Mouse (Mus musculus) 3T3-L1 (cell line): ENCODE results near the gene Calcb.
A peak's percentile ranks its signal among the peaks of the same experiment; 100 is the strongest.

ENCODE experiments used
- DNase-seq: peaks from one replicate; pipeline ENCODE4 v3.0.0-alpha.2; 2015; ENCODE audit warnings: low read depth, low spot score

The Calcb gene

GRCm38 (mm10) chr7:114753471-114753870, 35.0 kb downstream of the Calcb start:
- DNase-seq, result no peak

DNA sequence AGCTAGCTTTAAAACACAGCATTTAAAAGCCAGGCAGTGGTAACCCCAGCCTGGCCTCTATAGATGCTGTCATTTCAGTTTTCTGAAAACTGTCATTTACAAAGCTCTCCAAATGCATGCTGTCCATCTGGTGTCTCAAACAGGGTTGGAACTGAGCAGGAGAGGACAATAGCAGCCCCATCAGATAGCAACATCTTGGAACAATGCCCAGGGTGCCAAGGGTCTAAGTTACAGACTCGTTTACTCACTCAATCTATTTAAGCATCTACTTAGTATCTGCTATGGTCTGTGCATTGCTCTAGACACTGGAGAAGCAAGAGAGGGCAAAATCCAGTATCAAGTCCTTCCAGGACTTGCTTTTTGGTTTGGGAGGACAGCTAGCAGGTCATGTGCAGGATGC, 35.8 kb downstream of the Calcb start:
- DNase-seq, result no peak

DNA sequence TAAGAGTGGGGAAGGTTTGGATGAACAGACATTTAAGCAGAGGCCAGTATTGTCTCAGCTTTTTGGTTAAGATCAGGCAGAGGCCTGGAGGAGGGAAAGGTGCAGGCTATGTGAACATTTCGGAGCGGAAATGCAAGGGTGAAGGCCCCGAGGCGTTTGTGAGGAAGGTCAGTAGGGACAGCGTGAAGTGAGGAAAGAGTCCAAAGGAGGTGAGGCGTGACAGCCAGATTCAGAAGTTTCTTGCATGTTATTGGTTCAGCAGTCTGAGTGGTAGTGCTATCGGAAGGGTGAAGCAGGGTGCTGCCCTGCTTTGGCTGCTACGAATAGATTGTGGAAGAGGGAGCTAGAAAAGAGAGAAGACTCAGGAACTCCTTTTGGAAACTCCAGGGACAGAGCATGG, 36.2 kb downstream of the Calcb start:
- DNase-seq, result no peak

DNA sequence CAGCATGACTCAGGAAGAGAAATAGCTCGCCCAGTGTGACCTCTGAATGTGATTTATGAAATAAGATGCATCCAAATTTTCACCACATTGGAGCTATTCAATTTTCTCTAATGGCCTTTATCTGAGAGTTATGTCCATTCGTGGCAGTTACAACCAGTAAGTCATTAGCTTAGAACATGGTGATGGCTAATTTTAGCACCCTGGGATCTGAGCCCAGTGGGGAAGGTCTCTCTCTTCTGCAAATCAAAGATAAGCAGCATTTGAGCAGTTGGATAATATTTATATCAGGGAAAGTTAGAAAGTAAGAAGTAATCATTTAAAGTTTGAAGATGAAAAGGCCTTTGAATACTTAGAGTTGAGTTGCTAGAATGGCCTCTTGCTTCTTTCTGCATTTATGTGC, 44.2 kb downstream of the Calcb start:
- DNase-seq, result no peak

GRCm38 (mm10) chr7:114765273-114765672, 46.8 kb downstream of the Calcb start:
- DNase-seq, result peak; percentile 16

DNA sequence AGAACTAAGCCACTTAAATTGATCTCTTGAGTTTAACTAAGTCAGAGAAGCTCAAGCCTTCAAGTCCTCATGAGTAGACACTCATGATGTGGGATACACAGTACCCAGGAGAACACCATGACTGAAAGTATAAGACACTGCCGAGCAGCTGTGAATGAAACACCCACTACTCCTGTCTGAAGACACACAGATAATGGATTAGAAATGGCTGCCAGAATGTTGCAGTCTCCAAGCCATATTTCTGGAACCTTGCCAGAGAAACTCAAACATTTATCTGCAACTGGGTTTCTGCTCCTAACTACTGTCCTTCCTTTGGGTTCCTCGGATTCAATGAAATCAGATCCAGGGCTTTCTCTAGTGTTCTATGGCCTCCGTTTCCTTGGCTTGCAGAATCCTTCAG, 48.1 kb downstream of the Calcb start:
- DNase-seq, result no peak

GRCm38 (mm10) chr7:114768516-114768915, 50.1 kb downstream of the Calcb start:
- no peak for DNase-seq

DNA sequence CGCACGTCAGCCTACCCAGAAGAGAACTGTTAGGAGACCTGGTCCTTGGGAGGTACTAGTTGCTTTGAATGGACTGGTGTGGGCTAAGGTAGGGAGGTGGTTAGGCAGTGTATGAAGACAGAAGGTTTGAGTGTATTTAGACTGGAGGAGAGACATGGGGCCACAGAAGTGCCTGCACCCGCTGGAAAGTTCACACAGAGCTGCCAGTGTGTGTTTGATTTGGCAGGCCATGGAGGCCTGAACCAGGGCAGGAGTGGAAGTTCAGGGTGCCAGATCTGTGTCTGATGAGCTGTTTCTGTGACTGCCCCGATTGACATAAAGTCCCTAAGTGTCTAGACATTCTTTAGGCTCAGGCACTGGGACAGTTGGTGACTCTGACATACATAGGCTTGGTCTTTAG, 50.6 kb downstream of the Calcb start:
- no peak for DNase-seq

DNA sequence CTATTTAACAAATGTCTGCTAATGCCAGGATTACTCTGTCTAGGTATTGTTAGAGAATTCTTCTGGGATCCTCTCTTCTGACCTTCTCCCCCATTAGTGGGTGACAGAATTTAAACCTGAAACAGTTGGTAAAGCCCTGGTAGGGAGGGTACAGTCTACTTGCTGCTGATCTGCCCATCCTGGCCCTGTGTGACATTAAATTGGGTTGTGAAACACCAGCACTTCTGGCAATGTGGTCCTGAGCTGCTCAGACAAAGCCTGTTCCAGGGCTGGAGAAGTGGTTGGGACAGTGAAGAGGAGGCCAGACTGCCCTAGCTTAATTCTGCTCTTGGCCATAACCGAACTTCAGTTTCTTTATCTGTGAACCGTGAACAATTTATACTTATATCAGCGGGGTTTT, 52.1 kb downstream of the Calcb start:
- DNase-seq, result no peak

DNA sequence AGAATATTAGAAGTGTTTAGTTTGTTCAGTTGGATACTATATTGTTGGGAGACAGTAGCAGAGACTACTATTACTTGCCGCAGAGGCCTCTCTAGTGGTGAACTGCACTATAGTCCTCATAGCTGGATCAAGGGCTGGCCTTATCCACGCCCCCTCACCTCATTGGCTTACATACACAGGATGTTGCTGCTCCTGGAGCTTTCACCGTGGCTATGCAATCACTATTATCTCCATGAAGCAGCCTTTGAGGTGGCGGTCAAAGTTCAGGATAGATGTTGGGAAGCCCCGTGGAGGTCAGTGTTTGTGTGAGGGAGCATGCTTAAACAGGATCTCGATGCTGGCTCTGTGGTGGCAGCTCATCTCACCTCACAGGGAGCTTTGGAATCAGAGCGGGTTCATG, 53.4 kb downstream of the Calcb start:
- no peak for DNase-seq
